Mouse (Mus musculus) intestine, embryonic 15.5 days (tissue): ENCODE measurements around the gene Fbxl17. TPM values are rescaled to one million over a fixed set of nuclear protein-coding genes. Genes with fewer than 3 reads are reported as not detected.

Experiments used
- ATAC-seq: fragments of 200-750 bp; cut with Nextera tagmentation; 2 replicates; pipeline ENCODE4 v1.8.0; 2017; ENCODE audit warnings: moderate TSS enrichment, moderate library complexity
- H3K27ac ChIP-seq: fragments of 300-500 bp; sonication (generic); 2 replicates; pipeline ENCODE4 v1.5.1; 2015; ENCODE audit warnings: mild to moderate bottlenecking, inconsistent platforms
- H3K27me3 ChIP-seq: fragments of 300-500 bp; sonication (generic); replicated peaks from 2 replicates; pipeline ENCODE4 v1.6.1; 2015; ENCODE audit warnings: inconsistent platforms
- H3K36me3 ChIP-seq: fragments of 300-500 bp; sonication (generic); 2 replicates; pipeline ENCODE4 v1.6.1; 2015; ENCODE audit warnings: inconsistent platforms
- H3K4me1 ChIP-seq: fragments of 300-500 bp; sonication (generic); replicated peaks from 2 replicates; pipeline ENCODE4 v1.6.1; 2015; ENCODE audit warnings: inconsistent platforms
- H3K4me2 ChIP-seq: fragments of 300-500 bp; sonication (generic); replicated peaks from 2 replicates; pipeline ENCODE4 v1.6.1; 2015; ENCODE audit warnings: mild to moderate bottlenecking, inconsistent platforms
- H3K4me3 ChIP-seq: fragments of 300-500 bp; sonication (generic); replicated peaks from 2 replicates; pipeline ENCODE4 v1.5.1; 2015; ENCODE audit warnings: inconsistent platforms
- H3K9ac ChIP-seq: fragments of 300-500 bp; sonication (generic); 2 replicates; pipeline ENCODE4 v1.6.1; 2015; ENCODE audit warnings: inconsistent platforms
- H3K9me3 ChIP-seq: fragments of 300-500 bp; sonication (generic); 2 replicates; pipeline ENCODE4 v1.6.1; 2016; ENCODE audit warnings: inconsistent platforms
- WGBS: fragments of 180-500 bp; shearing (Covaris S2); methylation state at CpG from one replicate; pipeline ENCODE4 v1.1.7; 2015; 5-methylcytosine and 5-hydroxymethylcytosine counted together
- polyA plus RNA-seq: library from polyadenylated mRNA; unstranded; fragments of >200 nt; fragmentation: Nextera tagmentation; extraction: Ambion mirVana; gene quantifications from 2 replicates; pipeline ENCODE4 v1.2.1, GENCODE M21; 2015

The Fbxl17 gene
- polyA plus RNA-seq, 1 experiment from 2014 or later = 4.4 TPM

GRCm38 (mm10) chr17:63090112-63090511, 409.7 kb downstream of the Fbxl17 start:
- H3K4me3 ChIP-seq = no peak overlapping the region
- H3K27me3 ChIP-seq = no peaks in the 10 kb centered on the region
- no peaks in the 10 kb centered on the region for H3K4me1 ChIP-seq
- no peaks in the 10 kb centered on the region for H3K9me3 ChIP-seq
- H3K27ac ChIP-seq = no peak overlapping the region
- H3K4me2 ChIP-seq = no peak overlapping the region
- H3K36me3 ChIP-seq = no peaks in the 10 kb centered on the region
- WGBS = 75% methylated on average over 3 of the region's 3 CpGs
- ATAC-seq = no peak
- H3K9ac ChIP-seq = no peak overlapping the region

DNA sequence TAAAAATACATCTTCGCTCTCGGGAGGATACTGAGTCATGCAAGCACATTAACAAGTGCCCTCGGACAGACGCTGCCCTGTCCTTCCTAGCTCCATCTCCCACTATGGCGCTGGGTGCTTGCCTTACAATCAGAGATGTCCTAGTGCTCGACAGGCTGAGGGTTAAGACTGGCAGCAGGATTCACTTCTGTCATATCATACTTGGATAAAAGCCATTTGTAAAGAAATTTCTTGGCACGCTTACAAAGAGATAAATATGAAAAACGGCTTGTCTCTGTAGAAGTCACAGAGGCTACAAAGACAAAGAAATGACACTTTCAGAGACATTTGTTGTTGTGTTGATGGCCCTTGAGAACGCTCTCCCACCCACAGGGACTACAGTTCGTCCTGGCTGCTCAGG, 412.6 kb downstream of the Fbxl17 start:
- Histone ChIP-seq H3K4me2 (no peak overlapping the region), H3K9me3 (no peaks in the 10 kb centered on the region), H3K4me1 (no peaks in the 10 kb centered on the region), H3K9ac (no peak overlapping the region), H3K4me3 (no peak overlapping the region), H3K36me3 (no peaks in the 10 kb centered on the region), H3K27me3 (no peaks in the 10 kb centered on the region), H3K27ac (no peak overlapping the region)
- ATAC-seq = no peak
- 83% methylated on average over 10 of the region's 10 CpGs for WGBS

GRCm38 (mm10) chr17:63086526-63086925, 413.3 kb downstream of the Fbxl17 start:
- no peaks in the 10 kb centered on the region for H3K27me3 ChIP-seq
- WGBS = 64% methylated on average over 3 of the region's 3 CpGs
- H3K4me2 ChIP-seq = no peak overlapping the region

DNA sequence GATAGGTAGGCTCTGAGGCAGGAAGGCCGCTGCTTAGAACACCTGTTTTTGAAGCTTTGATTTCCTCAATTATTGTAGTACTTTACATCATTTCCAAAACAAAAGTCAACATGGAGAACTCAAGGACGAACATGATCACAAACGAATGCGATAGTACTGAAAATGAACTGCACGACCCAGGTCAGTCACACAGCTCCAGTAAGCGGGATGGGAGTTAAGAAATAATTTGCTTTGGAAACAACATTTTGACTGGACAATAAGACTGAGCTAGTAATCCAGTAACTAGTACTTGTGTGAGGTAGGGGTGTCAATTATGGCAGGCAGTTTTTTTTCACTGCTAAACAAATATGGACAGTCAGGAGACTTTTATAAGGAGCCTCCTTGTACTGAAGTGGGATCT, 414.6 kb downstream of the Fbxl17 start:
- no peak overlapping the region for H3K9ac ChIP-seq
- no peaks in the 10 kb centered on the region for H3K4me1 ChIP-seq
- no peak for ATAC-seq
- H3K36me3 ChIP-seq = no peaks in the 10 kb centered on the region
- no peaks in the 10 kb centered on the region for H3K9me3 ChIP-seq
- no peak overlapping the region for H3K27ac ChIP-seq
- no peak overlapping the region for H3K4me3 ChIP-seq
- no peaks in the 10 kb centered on the region for H3K27me3 ChIP-seq
- H3K4me2 ChIP-seq = no peak overlapping the region
- 91% methylated on average over 6 of the region's 6 CpGs for WGBS

More at GRCm38 (mm10) chr17:63086526-63086925, 413.3 kb downstream of the Fbxl17 start:
- H3K4me1 ChIP-seq = no peaks in the 10 kb centered on the region
- H3K9ac ChIP-seq = no peak overlapping the region
- ATAC-seq = no peak
- H3K4me3 ChIP-seq = no peak overlapping the region
- no peaks in the 10 kb centered on the region for H3K9me3 ChIP-seq
- no peaks in the 10 kb centered on the region for H3K36me3 ChIP-seq
- no peak overlapping the region for H3K27ac ChIP-seq

DNA sequence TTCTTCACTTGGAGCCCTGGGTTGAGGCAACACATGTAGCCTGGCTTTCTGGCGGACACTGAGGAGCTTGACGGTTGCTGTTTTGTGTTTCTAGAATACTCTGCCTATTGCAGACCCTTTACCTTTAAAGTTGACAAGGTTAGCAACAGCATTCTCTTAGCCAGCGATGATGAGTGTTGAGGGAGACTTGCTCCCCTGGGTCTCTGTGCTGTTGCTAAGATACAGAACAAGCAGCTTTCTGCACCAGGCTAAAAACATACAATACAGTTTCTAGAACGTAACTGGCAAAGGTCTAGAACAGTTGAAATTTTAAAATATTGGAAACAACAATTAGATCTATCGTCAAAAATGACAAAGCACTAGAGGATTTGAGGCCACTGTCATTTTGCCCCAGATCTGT, 420.7 kb downstream of the Fbxl17 start:
- Histone ChIP-seq H3K27me3 (no peaks in the 10 kb centered on the region), H3K4me2 (no peak overlapping the region), H3K27ac (no peak overlapping the region), H3K9ac (no peak overlapping the region), H3K36me3 (no peaks in the 10 kb centered on the region), H3K4me3 (no peak overlapping the region), H3K4me1 (no peaks in the 10 kb centered on the region), H3K9me3 (no peaks in the 10 kb centered on the region)
- WGBS = 86% methylated on average over 5 of the region's 5 CpGs
- ATAC-seq = no peak

GRCm38 (mm10) chr17:63077509-63077908, 422.3 kb downstream of the Fbxl17 start:
- Histone ChIP-seq H3K9ac (no peak overlapping the region), H3K4me2 (no peak overlapping the region), H3K4me3 (no peak overlapping the region), H3K9me3 (no peaks in the 10 kb centered on the region), H3K4me1 (no peaks in the 10 kb centered on the region), H3K36me3 (no peaks in the 10 kb centered on the region), H3K27me3 (no peaks in the 10 kb centered on the region), H3K27ac (no peak overlapping the region)
- WGBS = 46% methylated on average over 5 of the region's 5 CpGs
- ATAC-seq = no peak

- no peak for ATAC-seq
- Histone ChIP-seq H3K9ac (no peak overlapping the region), H3K9me3 (no peaks in the 10 kb centered on the region), H3K36me3 (no peaks in the 10 kb centered on the region), H3K4me3 (no peak overlapping the region), H3K27ac (no peak overlapping the region), H3K27me3 (no peaks in the 10 kb centered on the region), H3K4me2 (no peak overlapping the region), H3K4me1 (no peaks in the 10 kb centered on the region)
- WGBS = 23% methylated on average over 8 of the region's 8 CpGs
Measured at GRCm38 (mm10) chr17:63076661-63077060, 423.2 kb downstream of the Fbxl17 start.

DNA sequence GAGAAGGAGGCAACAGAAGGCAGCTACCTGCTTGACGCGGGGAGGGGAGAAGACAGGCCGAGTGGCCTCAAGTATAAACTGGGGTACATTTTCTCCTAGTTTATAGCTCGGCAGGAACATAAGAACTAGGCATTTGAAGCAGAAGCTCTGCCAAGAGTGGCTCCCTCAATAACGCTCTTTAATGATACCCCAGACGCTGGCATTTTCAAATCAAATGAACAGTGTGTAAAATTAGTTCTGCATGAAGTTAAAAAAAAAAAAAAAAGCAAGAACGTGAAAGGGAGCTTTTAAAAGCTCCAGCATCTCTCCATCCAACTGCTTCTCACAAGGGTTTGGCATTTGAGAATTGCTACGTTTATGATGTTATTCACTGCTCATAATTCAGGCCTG, 423.8 kb downstream of the Fbxl17 start:
- Histone ChIP-seq H3K9ac (no peak overlapping the region), H3K27ac (no peak overlapping the region), H3K4me1 (no peaks in the 10 kb centered on the region), H3K9me3 (no peaks in the 10 kb centered on the region), H3K4me3 (no peak overlapping the region), H3K36me3 (no peaks in the 10 kb centered on the region), H3K4me2 (no peak overlapping the region), H3K27me3 (no peaks in the 10 kb centered on the region)
- 54% methylated on average over 8 of the region's 8 CpGs for WGBS
- ATAC-seq = no peak

GRCm38 (mm10) chr17:63075091-63076036, 424.5 kb downstream of the Fbxl17 start:
- no peak for ATAC-seq
- no peak overlapping the region for H3K4me2 ChIP-seq
- no peaks in the 10 kb centered on the region for H3K36me3 ChIP-seq
- H3K27ac ChIP-seq = no peak overlapping the region
- no peaks in the 10 kb centered on the region for H3K9me3 ChIP-seq
- no peaks in the 10 kb centered on the region for H3K4me1 ChIP-seq
- H3K27me3 ChIP-seq = no peaks in the 10 kb centered on the region
- H3K9ac ChIP-seq = no peak overlapping the region
- WGBS = 87% methylated on average over 14 of the region's 14 CpGs
- H3K4me3 ChIP-seq = no peak overlapping the region

DNA sequence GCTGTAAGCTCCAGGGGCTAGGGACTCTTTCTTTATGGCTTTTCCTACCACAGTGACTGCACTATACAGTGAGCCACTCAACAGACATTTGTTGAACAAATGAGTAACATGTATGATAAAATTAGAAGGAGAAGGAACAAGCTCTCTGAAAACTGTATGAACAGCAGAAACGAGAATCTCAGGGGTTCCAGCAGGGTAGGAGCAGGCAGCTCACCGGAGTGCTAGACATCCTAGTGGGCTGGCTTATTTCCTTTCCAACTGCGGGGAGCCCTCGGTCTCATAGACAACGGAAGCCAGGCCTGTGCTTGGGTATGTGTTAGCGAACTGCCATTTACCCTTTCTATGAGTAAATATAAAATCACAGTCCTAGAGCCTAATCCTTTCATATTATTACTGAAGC, 426.5 kb downstream of the Fbxl17 start:
- no peak for ATAC-seq
- no peak overlapping the region for H3K9ac ChIP-seq
- no peaks in the 10 kb centered on the region for H3K9me3 ChIP-seq
- H3K27me3 ChIP-seq = no peaks in the 10 kb centered on the region
- H3K4me2 ChIP-seq = no peak overlapping the region
- H3K36me3 ChIP-seq = no peaks in the 10 kb centered on the region
- H3K4me1 ChIP-seq = no peaks in the 10 kb centered on the region
- no peak overlapping the region for H3K27ac ChIP-seq
- no peak overlapping the region for H3K4me3 ChIP-seq
- WGBS = 63% methylated on average over 6 of the region's 6 CpGs

GRCm38 (mm10) chr17:63071134-63071923, 428.5 kb downstream of the Fbxl17 start:
- Histone ChIP-seq H3K27ac (no peak overlapping the region), H3K4me1 (no peaks in the 10 kb centered on the region), H3K36me3 (no peaks in the 10 kb centered on the region), H3K4me2 (no peak overlapping the region), H3K9ac (no peak overlapping the region), H3K4me3 (no peak overlapping the region), H3K27me3 (no peaks in the 10 kb centered on the region), H3K9me3 (no peaks in the 10 kb centered on the region)
- no peak for ATAC-seq
- WGBS = 88% methylated on average over 15 of the region's 15 CpGs

- Histone ChIP-seq H3K9ac (no peak overlapping the region), H3K4me1 (no peaks in the 10 kb centered on the region), H3K27me3 (no peaks in the 10 kb centered on the region), H3K27ac (no peak overlapping the region), H3K36me3 (no peaks in the 10 kb centered on the region), H3K4me3 (no peak overlapping the region), H3K9me3 (no peaks in the 10 kb centered on the region), H3K4me2 (no peak overlapping the region)
- WGBS = 64% methylated on average over 5 of the region's 5 CpGs
- ATAC-seq = no peak
Measured at GRCm38 (mm10) chr17:63070161-63070761, 429.6 kb downstream of the Fbxl17 start.
